Mouse (Mus musculus): Measurements from ENCODE around the gene Pstpip1. TPM values are rescaled to one million over a fixed set of nuclear protein-coding genes. Genes with fewer than 3 reads are reported as not detected.

Gene Pstpip1
- polyA plus RNA-seq, 1 experiment, result 0.97 TPM

GRCm38 (mm10) chr9:56152482-56153007 is 62.8 kb downstream of the Pstpip1 start:
- TF ChIP-seq POLR2A (IDR thresholded peaks at IDR 0.05; ENCODE audit: borderline replicate concordance, extremely low read depth, insufficient read depth, insufficient read length, poor library complexity, severe bottlenecking) (no peak), CTCF (IDR thresholded peaks at IDR 0.05; ENCODE audit: borderline replicate concordance, extremely low read depth, insufficient read depth, insufficient read length) (no peak)
- no peak for DNase-seq (ENCODE audit: low read depth)

- TF ChIP-seq CTCF (IDR thresholded peaks at IDR 0.05; ENCODE audit: borderline replicate concordance, extremely low read depth, insufficient read depth, insufficient read length) (no peak), POLR2A (IDR thresholded peaks at IDR 0.05; ENCODE audit: borderline replicate concordance, extremely low read depth, insufficient read depth, insufficient read length, poor library complexity, severe bottlenecking) (no peak)
- no peak for DNase-seq (ENCODE audit: low read depth)
These were observed 64.8 kb downstream of the Pstpip1 start for GRCm38 (mm10) chr9:56154572-56154971.

DNA sequence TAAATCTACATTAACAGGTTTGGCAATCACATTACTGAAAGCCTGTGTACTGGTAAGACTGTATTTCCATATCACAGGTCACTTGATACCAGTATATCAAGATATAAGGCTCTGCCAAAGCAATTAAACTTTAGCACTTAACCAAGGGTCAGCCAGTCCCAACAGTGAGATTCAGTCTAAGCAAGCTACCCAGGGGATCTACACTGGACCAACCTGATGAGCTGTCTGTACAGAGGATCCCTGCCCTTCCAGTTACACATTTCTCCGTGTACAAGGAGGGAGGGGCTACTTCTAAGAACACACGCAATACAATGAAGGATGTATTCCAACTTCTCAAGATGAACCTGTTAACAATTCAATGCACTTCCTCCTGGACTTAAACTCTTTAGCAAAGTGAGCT is 68.3 kb downstream of the Pstpip1 start:
- DNase-seq (ENCODE audit: low read depth), result no peak
- TF ChIP-seq CTCF (IDR thresholded peaks at IDR 0.05; ENCODE audit: borderline replicate concordance, extremely low read depth, insufficient read depth, insufficient read length), result no peak
- TF ChIP-seq POLR2A (IDR thresholded peaks at IDR 0.05; ENCODE audit: borderline replicate concordance, extremely low read depth, insufficient read depth, insufficient read length, poor library complexity, severe bottlenecking), result no peak

DNA sequence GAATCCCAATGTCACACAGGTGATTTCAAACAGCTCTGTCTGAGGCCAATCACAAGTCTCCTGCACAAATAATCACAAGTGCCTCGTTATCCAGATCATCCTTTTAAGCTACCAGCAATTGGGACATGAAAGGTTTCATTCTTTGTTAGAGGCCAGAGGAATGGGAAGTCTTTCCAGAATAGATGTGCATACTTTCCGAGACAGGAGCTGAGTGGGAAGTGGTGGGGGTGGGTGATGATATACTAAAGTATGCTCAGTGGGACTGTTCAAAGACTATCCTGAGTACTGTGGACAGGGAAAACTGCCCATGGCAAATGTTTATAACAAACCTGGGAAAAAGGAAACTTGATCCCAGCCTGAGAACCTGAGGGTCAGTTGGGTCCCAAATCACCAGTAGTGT is 69.7 kb downstream of the Pstpip1 start:
- no peak for DNase-seq (ENCODE audit: low read depth)

DNA sequence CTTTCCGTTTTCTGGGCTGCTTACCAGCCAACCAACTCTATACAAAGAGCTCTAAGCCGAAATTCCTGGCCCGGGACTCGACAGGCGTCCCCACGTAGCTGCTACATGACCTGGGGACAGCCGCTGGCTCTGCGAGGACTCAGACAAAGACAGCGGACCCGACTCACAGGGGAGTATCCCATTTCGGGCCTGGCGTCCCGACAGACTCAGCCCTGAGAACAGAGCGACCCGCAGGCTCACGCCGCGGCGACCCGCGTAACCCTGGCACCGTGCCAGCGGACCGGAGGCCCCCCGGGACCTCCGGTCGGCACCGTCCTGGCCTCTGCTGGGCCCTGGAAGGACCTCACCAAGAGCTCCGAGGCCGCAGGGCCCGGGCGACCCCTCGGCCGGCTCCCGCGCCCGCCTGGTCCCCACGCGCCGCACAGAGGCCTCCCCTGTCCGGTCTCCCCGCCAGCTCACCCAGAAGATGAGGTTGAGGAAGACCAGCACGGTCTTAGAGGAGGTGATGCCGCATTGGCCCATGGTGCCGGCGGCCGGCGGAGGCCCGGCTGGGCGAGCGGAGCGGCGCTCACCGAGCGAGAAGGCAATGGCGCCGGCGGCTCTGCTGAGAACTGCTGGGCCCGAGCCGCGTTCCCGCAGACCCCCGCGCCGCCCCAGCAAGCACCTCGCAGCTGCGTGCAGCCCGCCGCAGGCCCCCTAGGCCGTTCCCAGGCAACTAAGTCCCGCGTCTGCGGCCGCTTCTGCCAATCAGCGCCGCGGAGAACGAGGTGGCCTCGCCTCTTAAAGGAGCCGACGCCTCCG is 70.8 kb downstream of the Pstpip1 start:
- DNase-seq (ENCODE audit: low read depth), result peak; percentile 99
- peak; percentile 99 for TF ChIP-seq POLR2A (IDR thresholded peaks at IDR 0.05; ENCODE audit: borderline replicate concordance, extremely low read depth, insufficient read depth, insufficient read length, poor library complexity, severe bottlenecking)
- TF ChIP-seq CTCF (IDR thresholded peaks at IDR 0.05; ENCODE audit: borderline replicate concordance, extremely low read depth, insufficient read depth, insufficient read length), result no peak

More for the DNA sequence above, 69.7 kb downstream of the Pstpip1 start:
- TF ChIP-seq CTCF (IDR thresholded peaks at IDR 0.05; ENCODE audit: borderline replicate concordance, extremely low read depth, insufficient read depth, insufficient read length) (no peak), POLR2A (IDR thresholded peaks at IDR 0.05; ENCODE audit: borderline replicate concordance, extremely low read depth, insufficient read depth, insufficient read length, poor library complexity, severe bottlenecking) (no peak)

DNA sequence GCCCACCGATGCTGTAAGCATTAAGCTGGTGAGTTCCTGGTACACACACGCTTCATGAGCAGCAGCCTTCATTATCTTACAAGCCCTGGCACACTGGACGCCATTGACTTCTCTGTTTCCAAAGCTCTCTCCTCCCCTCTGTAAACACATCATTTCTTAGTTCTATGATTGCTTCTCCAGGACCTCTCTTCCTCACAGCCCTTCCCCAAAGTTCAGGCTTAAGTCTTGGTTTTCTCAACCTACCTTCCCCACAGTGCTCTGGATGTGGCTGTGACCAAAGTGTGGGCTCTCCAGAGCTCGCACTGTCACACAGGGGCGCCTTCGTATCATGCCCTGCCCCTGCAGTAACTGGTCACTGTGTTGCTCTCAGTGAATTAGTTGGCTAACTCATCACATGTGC is 75.6 kb downstream of the Pstpip1 start, which contains the start of gene Tspan3:
Gene Tspan3 (minus strand): TSS at position 101 of the 400 bp plus-strand sequence.
- TF ChIP-seq POLR2A (IDR thresholded peaks at IDR 0.05; ENCODE audit: borderline replicate concordance, extremely low read depth, insufficient read depth, insufficient read length, poor library complexity, severe bottlenecking) (no peak), CTCF (IDR thresholded peaks at IDR 0.05; ENCODE audit: borderline replicate concordance, extremely low read depth, insufficient read depth, insufficient read length) (no peak)
- no peak for DNase-seq (ENCODE audit: low read depth)

DNA sequence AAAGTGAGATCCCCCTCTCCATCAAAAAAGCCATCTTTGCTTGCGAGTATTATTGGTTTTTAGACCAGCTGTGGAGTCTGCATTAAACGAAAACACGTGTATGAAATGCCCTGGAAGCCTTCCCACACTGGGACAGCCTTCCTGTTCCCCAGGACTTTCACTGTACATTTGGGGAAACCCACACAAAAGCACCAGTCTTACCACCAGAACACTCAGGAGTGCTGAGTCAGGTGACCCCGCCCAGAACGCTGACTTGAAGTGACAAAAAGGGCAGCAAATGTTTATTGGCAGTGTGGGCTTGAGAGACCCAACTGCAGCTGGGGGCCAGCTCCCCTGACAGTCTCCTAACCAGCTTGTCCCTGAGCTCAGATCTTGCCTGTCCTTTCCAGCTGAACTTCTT is 76.4 kb downstream of the Pstpip1 start:
- DNase-seq (ENCODE audit: low read depth), result no peak
- TF ChIP-seq CTCF (IDR thresholded peaks at IDR 0.05; ENCODE audit: borderline replicate concordance, extremely low read depth, insufficient read depth, insufficient read length) (no peak), POLR2A (IDR thresholded peaks at IDR 0.05; ENCODE audit: borderline replicate concordance, extremely low read depth, insufficient read depth, insufficient read length, poor library complexity, severe bottlenecking) (no peak)

GRCm38 (mm10) chr9:56167690-56168089 is 77.9 kb downstream of the Pstpip1 start:
- TF ChIP-seq POLR2A (IDR thresholded peaks at IDR 0.05; ENCODE audit: borderline replicate concordance, extremely low read depth, insufficient read depth, insufficient read length, poor library complexity, severe bottlenecking) (no peak), CTCF (IDR thresholded peaks at IDR 0.05; ENCODE audit: borderline replicate concordance, extremely low read depth, insufficient read depth, insufficient read length) (no peak)
- DNase-seq (ENCODE audit: low read depth), result peak; percentile 63

GRCm38 (mm10) chr9:56175316-56175715 is 85.6 kb downstream of the Pstpip1 start:
- no peak for DNase-seq (ENCODE audit: low read depth)
- no peak for TF ChIP-seq CTCF (IDR thresholded peaks at IDR 0.05; ENCODE audit: borderline replicate concordance, extremely low read depth, insufficient read depth, insufficient read length)
- no peak for TF ChIP-seq POLR2A (IDR thresholded peaks at IDR 0.05; ENCODE audit: borderline replicate concordance, extremely low read depth, insufficient read depth, insufficient read length, poor library complexity, severe bottlenecking)

DNA sequence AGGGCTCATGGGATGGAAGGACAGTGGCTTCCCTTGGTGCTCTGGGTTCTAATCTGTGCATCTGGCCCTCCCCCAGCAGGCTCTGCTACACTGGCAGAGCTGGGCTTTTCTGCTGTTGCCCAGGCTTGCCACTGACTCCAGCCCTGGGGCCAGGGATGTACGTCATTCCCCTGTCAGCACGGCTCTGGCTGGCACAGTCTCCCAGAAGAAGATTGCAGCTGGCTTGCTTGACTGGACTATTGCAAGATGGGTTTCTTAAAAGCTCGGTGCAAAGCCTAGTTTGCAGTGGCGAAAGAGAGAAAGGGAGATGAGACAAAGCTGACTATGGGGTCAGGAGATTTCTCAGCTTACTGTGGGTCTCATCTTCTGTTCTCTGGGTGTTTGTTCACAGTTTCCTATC is 87.6 kb downstream of the Pstpip1 start:
- no peak for DNase-seq (ENCODE audit: low read depth)
- TF ChIP-seq POLR2A (IDR thresholded peaks at IDR 0.05; ENCODE audit: borderline replicate concordance, extremely low read depth, insufficient read depth, insufficient read length, poor library complexity, severe bottlenecking), result no peak
- no peak for TF ChIP-seq CTCF (IDR thresholded peaks at IDR 0.05; ENCODE audit: borderline replicate concordance, extremely low read depth, insufficient read depth, insufficient read length)

Other genes with a start within 250 kb of the Pstpip1 start
- 15.2 and 27.1 TPM in 2 replicates for gene Scaper, start 151.8 kb upstream of the Pstpip1 start, polyA plus RNA-seq (2012; rRNA removed)
- gene 4930563M21Rik, start 79.4 kb upstream of the Pstpip1 start, polyA plus RNA-seq (2012; rRNA removed), result not detected in 2 replicates
- 154 and 160 TPM in 2 replicates for gene Rcn2, start 48.1 kb upstream of the Pstpip1 start, polyA plus RNA-seq (2012; rRNA removed)
- 382 and 433 TPM in 2 replicates for gene Tspan3, start 75.5 kb downstream of the Pstpip1 start, polyA plus RNA-seq (2012; rRNA removed)

All from brain, embryonic 14.5 days (tissue).